Mouse (Mus musculus) MEL (cell line): Measurements from ENCODE around the gene Stum. TPM values are rescaled to one million over a fixed set of nuclear protein-coding genes. Genes with fewer than 3 reads are reported as not detected.

Experiments
- DNase-seq: peaks from one replicate; pipeline ENCODE4 v3.0.0; 2011; ENCODE audit warnings: low read depth, low spot score
- H3K27ac ChIP-seq: 2 replicates; pipeline ENCODE4 v1.5.1; 2012; ENCODE audit warnings: low read depth, mild to moderate bottlenecking, control low read depth, low read length, moderate library complexity; ENCODE audit not compliant: control insufficient read depth
- H3K27me3 ChIP-seq, 2 experiments: fragments of 150-350 bp in 1 of 2; sonication (generic) in 1 of 2; 2 replicates each; pipeline ENCODE4 v1.6.1; 2012; ENCODE audit warnings: low read length in 2 of 2, mild to moderate bottlenecking in 2 of 2, improper control_type of control experiment in 1 of 2, moderate library complexity in 1 of 2; ENCODE audit not compliant: insufficient read depth in 2 of 2, control insufficient read depth in 1 of 2
- H3K36me3 ChIP-seq, 2 experiments: 2 replicates each; pipeline ENCODE4 v1.6.1; 2012 to 2014; ENCODE audit warnings: low read length in 2 of 2, improper control_type of control experiment in 1 of 2, inconsistent platforms in 1 of 2, mild to moderate bottlenecking in 1 of 2; ENCODE audit not compliant: insufficient read depth in 2 of 2, control insufficient read depth in 1 of 2
- H3K4me1 ChIP-seq, 2 experiments: fragments of 150-350 bp in 1 of 2; sonication (generic) in 1 of 2; 2 replicates each; pipeline ENCODE4 v1.6.1; 2012; ENCODE audit warnings: low read length in 2 of 2, improper control_type of control experiment in 1 of 2, mild to moderate bottlenecking in 1 of 2; ENCODE audit not compliant: insufficient read depth in 2 of 2, control insufficient read depth in 1 of 2
- H3K4me3 ChIP-seq, 2 experiments: fragments of 150-350 bp in 1 of 2; sonication (generic) in 1 of 2; 2 replicates each; pipeline ENCODE4 v1.5.1; 2012; ENCODE audit warnings: low read depth in 2 of 2, low read length in 2 of 2, mild to moderate bottlenecking in 2 of 2, moderate library complexity in 2 of 2, control low read depth in 1 of 2, improper control_type of control experiment in 1 of 2; ENCODE audit not compliant: control insufficient read depth in 1 of 2, insufficient read depth in 1 of 2
- H3K79me2 ChIP-seq: 2 replicates; pipeline ENCODE4 v1.6.1; 2012; ENCODE audit warnings: mild to moderate bottlenecking, low read length, moderate library complexity; ENCODE audit not compliant: control insufficient read depth, poor library complexity, insufficient read depth
- H3K9ac ChIP-seq: 2 replicates; pipeline ENCODE4 v1.6.1; 2012; ENCODE audit warnings: low read depth, mild to moderate bottlenecking, control low read depth, low read length, moderate library complexity; ENCODE audit not compliant: control insufficient read depth, poor library complexity, severe bottlenecking
- H3K9me3 ChIP-seq: fragments of 150-350 bp; sonication (generic); replicated peaks from 2 replicates; pipeline ENCODE4 v1.6.1; 2012; ENCODE audit warnings: mild to moderate bottlenecking, low read length, improper control_type of control experiment, moderate library complexity; ENCODE audit not compliant: insufficient read depth
- BHLHE40 ChIP-seq: IDR thresholded peaks from 2 replicates; pipeline ENCODE4 v1.6.1; 2012; ENCODE audit warnings: low read depth, mild to moderate bottlenecking, inconsistent platforms, low read length, improper control_type of control experiment, borderline replicate concordance
- CTCF ChIP-seq, 3 experiments: IDR thresholded peaks in 2 of 3; conservative IDR thresholded peaks in 1 of 3; 2 replicates each; pipeline ENCODE4 v1.5.1; 2011 to 2012; ENCODE audit warnings: low read length in 3 of 3, low read depth in 2 of 3, mild to moderate bottlenecking in 2 of 3, improper control_type of control experiment in 1 of 3, inconsistent platforms in 1 of 3, mixed read lengths in 1 of 3, moderate library complexity in 1 of 3; ENCODE audit not compliant: control insufficient read depth in 1 of 3, insufficient read depth in 1 of 3, poor library complexity in 1 of 3, severe bottlenecking in 1 of 3
- EP300 ChIP-seq, 2 experiments: IDR thresholded peaks; 2 replicates each; pipeline ENCODE4 v1.6.1; 2011; ENCODE audit warnings: improper control_type of control experiment in 2 of 2, low read length in 2 of 2, low read depth in 1 of 2, mild to moderate bottlenecking in 1 of 2
- GATA1 ChIP-seq: IDR thresholded peaks from 2 replicates; pipeline ENCODE4 v1.6.1; 2011; ENCODE audit warnings: low read depth, low read length, improper control_type of control experiment
- JUND ChIP-seq: IDR thresholded peaks from 2 replicates; pipeline ENCODE4 v1.6.1; 2011; ENCODE audit warnings: low read depth, mild to moderate bottlenecking, improper control_type of control experiment, low read length
- KAT2A ChIP-seq: conservative IDR thresholded peaks from 2 replicates; pipeline ENCODE4 v1.6.1; 2012; ENCODE audit warnings: low read depth, low read length, improper control_type of control experiment, inconsistent platforms
- MAFK ChIP-seq: IDR thresholded peaks from 2 replicates; pipeline ENCODE4 v1.6.1; 2011; ENCODE audit warnings: low read depth, mild to moderate bottlenecking, low read length, improper control_type of control experiment, borderline replicate concordance
- MAX ChIP-seq: IDR thresholded peaks from 2 replicates; pipeline ENCODE4 v1.6.1; 2011; ENCODE audit warnings: low read length, improper control_type of control experiment
- MYB ChIP-seq: IDR thresholded peaks from 2 replicates; pipeline ENCODE4 v1.6.1; 2011; ENCODE audit warnings: mild to moderate bottlenecking, low read depth, low read length, improper control_type of control experiment
- NRF1 ChIP-seq: IDR thresholded peaks from 2 replicates; pipeline ENCODE4 v1.6.1; 2014; ENCODE audit warnings: low read depth, mild to moderate bottlenecking, inconsistent platforms, low read length, improper control_type of control experiment, moderate library complexity; ENCODE audit not compliant: poor library complexity, insufficient read depth, severe bottlenecking
- POLR2AphosphoS5 ChIP-seq: IDR thresholded peaks from 2 replicates; pipeline ENCODE4 v1.6.1; 2012; ENCODE audit warnings: low read depth, borderline replicate concordance, mild to moderate bottlenecking, inconsistent platforms, low read length, moderate library complexity, mixed read lengths
- RAD21 ChIP-seq: IDR thresholded peaks from 2 replicates; pipeline ENCODE4 v1.6.1; 2011; ENCODE audit warnings: mild to moderate bottlenecking, low read depth, low read length, improper control_type of control experiment
- SIN3A ChIP-seq: IDR thresholded peaks from 2 replicates; pipeline ENCODE4 v1.6.1; 2012; ENCODE audit warnings: low read length, improper control_type of control experiment, inconsistent platforms
- SMC3 ChIP-seq: IDR thresholded peaks from 2 replicates; pipeline ENCODE4 v1.6.1; 2011; ENCODE audit warnings: low read depth, low read length, improper control_type of control experiment
- TAL1 ChIP-seq: IDR thresholded peaks from 2 replicates; pipeline ENCODE4 v1.6.1; 2012; ENCODE audit warnings: mild to moderate bottlenecking, inconsistent platforms, low read length, moderate library complexity, mixed read lengths
- TCF12 ChIP-seq: IDR thresholded peaks from 2 replicates; pipeline ENCODE4 v1.6.1; 2014; ENCODE audit warnings: low read depth, mild to moderate bottlenecking, inconsistent platforms, low read length, improper control_type of control experiment, moderate library complexity
- UBTF ChIP-seq: IDR thresholded peaks from 2 replicates; pipeline ENCODE4 v1.6.1; 2012; ENCODE audit warnings: low read depth, mild to moderate bottlenecking, inconsistent platforms, low read length, improper control_type of control experiment, moderate library complexity, borderline replicate concordance; ENCODE audit not compliant: insufficient read depth
- USF1 ChIP-seq: IDR thresholded peaks from 2 replicates; pipeline ENCODE4 v1.6.1; 2014; ENCODE audit warnings: low read depth, mild to moderate bottlenecking, inconsistent platforms, low read length, improper control_type of control experiment, moderate library complexity
- ZKSCAN1 ChIP-seq: IDR thresholded peaks from 2 replicates; pipeline ENCODE4 v1.6.1; 2012; ENCODE audit warnings: low read depth, mild to moderate bottlenecking, inconsistent platforms, low read length, improper control_type of control experiment, moderate library complexity
- ZMIZ1 ChIP-seq: IDR thresholded peaks from 2 replicates; pipeline ENCODE4 v1.6.1; 2012; ENCODE audit warnings: low read depth, mild to moderate bottlenecking, inconsistent platforms, low read length, improper control_type of control experiment, moderate library complexity
- ZNF384 ChIP-seq: IDR thresholded peaks from 2 replicates; pipeline ENCODE4 v1.6.1; 2012; ENCODE audit warnings: low read depth, mild to moderate bottlenecking, inconsistent platforms, low read length, improper control_type of control experiment
- polyA plus RNA-seq, 2 experiments: library from polyadenylated mRNA; stranded (reverse) in 1 of 2; unstranded in 1 of 2; fragments of >175 nt in 1 of 2; fragments of >200 nt in 1 of 2; gene quantifications; 2 replicates each; pipeline versions ENCODE4 v1.2.1 to v1.2.4; 2012; ENCODE audit warnings: low replicate concordance in 2 of 2, low read depth in 1 of 2; ENCODE audit not compliant: insufficient read length in 2 of 2, insufficient read depth in 1 of 2, missing spikeins in 1 of 2
- total RNA-seq: library from RNA; depleted of rRNA; stranded (reverse); fragments of 300-350 nt; gene quantifications from 2 replicates; pipeline ENCODE4 v1.2.3, GENCODE M21; 2012

The Stum gene
- total and polyA plus RNA-seq, 3 experiments = not detected

DNA sequence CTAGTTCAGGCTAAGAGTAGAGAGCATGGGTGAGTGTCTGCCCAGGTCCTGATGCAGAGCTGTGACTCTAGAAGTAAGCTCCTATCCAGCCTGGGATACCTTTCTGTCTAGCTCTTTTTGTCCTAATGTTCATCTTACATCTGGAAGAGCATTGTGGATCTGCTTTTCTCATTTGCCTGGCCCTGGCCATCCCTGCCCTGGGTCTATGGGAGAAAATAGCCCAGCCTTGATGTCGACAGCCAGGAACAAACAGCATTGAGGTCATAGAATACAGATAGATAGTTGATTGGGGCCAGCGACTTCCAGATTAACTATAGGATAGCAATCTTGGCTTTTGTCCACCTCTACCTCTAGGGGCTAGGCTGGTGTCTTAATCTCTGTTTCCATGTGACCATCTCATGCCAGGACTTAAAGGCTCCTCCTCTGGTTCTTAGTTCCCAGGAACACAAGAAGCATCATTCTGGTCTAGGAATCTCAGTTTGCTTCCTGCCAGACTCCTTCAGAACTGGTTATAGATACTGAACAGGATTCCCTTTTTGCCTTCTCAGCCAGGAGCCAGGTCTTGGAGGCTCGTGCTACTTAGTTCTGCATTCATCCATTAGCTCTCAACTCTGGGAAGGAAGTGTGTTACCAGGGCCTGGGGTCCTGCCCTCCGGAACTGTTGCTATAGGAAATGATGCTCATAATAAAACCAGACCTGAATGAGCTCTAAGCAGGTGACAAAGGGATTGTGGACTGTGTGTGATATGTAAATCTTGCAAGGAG lies 82.4 kb downstream of the Stum start:
- H3K4me3 ChIP-seq = no peak overlapping the region
- DNase-seq = no peak
- no peak overlapping the region for H3K27ac ChIP-seq
- H3K79me2 ChIP-seq = no peaks in the 10 kb centered on the region
- TF ChIP-seq POLR2AphosphoS5 = no peak
- H3K9ac ChIP-seq = no peak overlapping the region
- no peaks in the 10 kb centered on the region for H3K27me3 ChIP-seq
- H3K36me3 ChIP-seq = no peaks in the 10 kb centered on the region
- H3K4me1 ChIP-seq = no peaks in the 10 kb centered on the region
- no peaks in the 10 kb centered on the region for H3K9me3 ChIP-seq

- peaks cover 0 to 2% of the 10 kb centered on the region in 2 experiments; a peak in 2 of 4 replicates for H3K36me3 ChIP-seq
- no peaks in the 10 kb centered on the region for H3K79me2 ChIP-seq
- H3K9ac ChIP-seq = no peak overlapping the region
- no peak overlapping the region for H3K4me3 ChIP-seq
- peaks cover 0 to 2% of the 10 kb centered on the region in 2 experiments; a peak in 2 of 4 replicates for H3K4me1 ChIP-seq
- H3K27ac ChIP-seq = no peak overlapping the region
- TF ChIP-seq UBTF (no peak), ZNF384 (no peak), TAL1 (no peak), CTCF (IDR thresholded peaks at IDR 0.05 in 2 of 3, conservative IDR thresholded peaks at IDR 0.05 in 1 of 3; ENCODE audit: control insufficient read depth in 1 of 3, insufficient read depth in 1 of 3, low read depth in 2 of 3, low read length in 3 of 3, poor library complexity in 1 of 3, severe bottlenecking in 1 of 3) (no peak), NRF1 (no peak), RAD21 (no peak), USF1 (no peak), BHLHE40 (no peak), TCF12 (no peak), SIN3A (no peak)
- DNase-seq = no peak
- H3K9me3 ChIP-seq = no peaks in the 10 kb centered on the region
- H3K27me3 ChIP-seq = no peaks in the 10 kb centered on the region
Observed at GRCm38 (mm10) chr1:180398446-180398845, 84.9 kb downstream of the Stum start.

GRCm38 (mm10) chr1:180397734-180398133 lies 85.6 kb downstream of the Stum start:
- Histone ChIP-seq H3K27me3 (no peaks in the 10 kb centered on the region), H3K27ac (no peak overlapping the region), H3K4me1 (peaks cover 0 to 9% of the 10 kb centered on the region in 2 experiments; a peak in 2 of 4 replicates), H3K79me2 (no peaks in the 10 kb centered on the region), H3K9ac (no peak overlapping the region), H3K9me3 (no peaks in the 10 kb centered on the region), H3K4me3 (no peak overlapping the region), H3K36me3 (peaks cover 0 to 8% of the 10 kb centered on the region in 2 experiments; a peak in 2 of 4 replicates)
- no peak for DNase-seq
- TF ChIP-seq ZKSCAN1 = no peak
- no peak for TF ChIP-seq UBTF
- no peak for TF ChIP-seq SMC3
- TF ChIP-seq MAFK = no peak
- TF ChIP-seq EP300 (IDR thresholded peaks at IDR 0.05; ENCODE audit: low read depth in 1 of 2, low read length in 2 of 2) = no peak
- no peak for TF ChIP-seq JUND
- TF ChIP-seq MYB = no peak
- TF ChIP-seq ZMIZ1 = no peak
- no peak for TF ChIP-seq KAT2A
- no peak for TF ChIP-seq ZNF384
- no peak for TF ChIP-seq GATA1
- TF ChIP-seq MAX = no peak
- TF ChIP-seq, all 39 proteins: peak for 0
